Comparison of ENCODE assay signal across 8 mouse cellular contexts in genomic region chr16:93917712-93918678, GRCm38 (mm10). TPM values are rescaled to one million over a fixed set of nuclear protein-coding genes. Genes with fewer than 3 reads are reported as not detected.
DNase-seq lines count a peak whose midpoint lies in the region; ATAC-seq and TF ChIP-seq lines count a peak whose summit lies in the region.

No protein-coding gene starts in this region.

- WGBS in forebrain, embryonic 14.5 days, result 59% methylated on average over 14 of the region's 22 CpGs
- 30% methylated on average over 22 of the region's 22 CpGs for WGBS in lung, adult 2 months

- peak; percentile 88 for DNase-seq in forebrain, embryonic 14.5 days (ENCODE audit: low spot score)
- peak; percentile 80 to 88 for DNase-seq in heart, postnatal 14 days
- DNase-seq in layer of hippocampus, adult 11-12 months (ENCODE audit: low spot score), result peak; percentile 88
- DNase-seq in lung, adult 2 months, result peak; percentile 83
- peak; percentile 36 to 60 for DNase-seq in thymus, adult 18-20 months

- H3K9ac ChIP-seq in ES-Bruce4 (ENCODE audit: low read depth, poor library complexity, severe bottlenecking), result no peak overlapping the region
- H3K9ac ChIP-seq in forebrain, embryonic 14.5 days (ENCODE audit: low read length), result no peak overlapping the region

- 0 out of 2 replicates have a peak overlapping the region, but pooled peaks have one; percentile 2 for H3K27ac ChIP-seq in ES-Bruce4 (ENCODE audit: insufficient read depth, low read length)
- H3K27ac ChIP-seq in forebrain, embryonic 14.5 days (ENCODE audit: low read depth, low read length), result no peak overlapping the region

- H3K9me3 ChIP-seq in ES-Bruce4 (replicated peaks; ENCODE audit: control insufficient read depth, insufficient read depth, low read length, poor library complexity, severe bottlenecking), result no peaks in the 10 kb centered on the region
- H3K9me3 ChIP-seq in forebrain, embryonic 14.5 days (replicated peaks; ENCODE audit: control insufficient read depth, low read length), result no peaks in the 10 kb centered on the region

- no peak for TF ChIP-seq POLR2A in ES-Bruce4 (IDR thresholded peaks at IDR 0.05; ENCODE audit: insufficient read depth, low read length)
- no peak for TF ChIP-seq POLR2A in lung, adult 2 months (IDR thresholded peaks at IDR 0.05; ENCODE audit: borderline replicate concordance, extremely low read depth, low read depth, low read length)

- H3K27me3 ChIP-seq in ES-Bruce4 (ENCODE audit: control insufficient read depth, insufficient read depth, low read length, poor library complexity, severe bottlenecking), result no peaks in the 10 kb centered on the region
- no peaks in the 10 kb centered on the region for H3K27me3 ChIP-seq in forebrain, embryonic 14.5 days (replicated peaks; ENCODE audit: control insufficient read depth, insufficient read depth, low read length)

- TF ChIP-seq CTCF in ES-Bruce4 (IDR thresholded peaks at IDR 0.05; ENCODE audit: low read depth, low read length), result peak; percentile 72
- TF ChIP-seq CTCF in lung, adult 2 months (IDR thresholded peaks at IDR 0.05; ENCODE audit: insufficient read depth, low read length), result peak; percentile 75

- H3K4me2 ChIP-seq in forebrain, embryonic 14.5 days (ENCODE audit: low read length), result peak overlapping the region; percentile 33

- no peak overlapping the region for H3K4me3 ChIP-seq in ES-Bruce4 (ENCODE audit: low read depth, low read length)
- no peak overlapping the region for H3K4me3 ChIP-seq in forebrain, embryonic 14.5 days (ENCODE audit: low read depth, low read length)
- H3K4me3 ChIP-seq in lung, adult 2 months (replicated peaks; ENCODE audit: extremely low read depth, low read depth, low read length), result no peak overlapping the region

- H3K36me3 ChIP-seq in ES-Bruce4 (ENCODE audit: control insufficient read depth, insufficient read depth, low read length, poor library complexity, severe bottlenecking), result no peaks in the 10 kb centered on the region
- no peaks in the 10 kb centered on the region for H3K36me3 ChIP-seq in forebrain, embryonic 14.5 days (ENCODE audit: control insufficient read depth, insufficient read depth, low read length)

- no peaks in the 10 kb centered on the region for H3K4me1 ChIP-seq in ES-Bruce4 (ENCODE audit: control insufficient read depth, insufficient read depth, low read length)
- no peaks in the 10 kb centered on the region; the same call in 1 of the 2 replicates for H3K4me1 ChIP-seq in forebrain, embryonic 14.5 days (ENCODE audit: control insufficient read depth, insufficient read depth, low read length)
- H3K4me1 ChIP-seq in lung, adult 2 months (ENCODE audit: control insufficient read depth, insufficient read depth, low read length), result peaks cover 5% of the 10 kb centered on the region; the same call in 1 of the 2 replicates

- TF ChIP-seq EP300 in ES-Bruce4 (IDR thresholded peaks at IDR 0.05; ENCODE audit: insufficient read depth, low read depth, low read length), result no peak

- intact Hi-C loops in heart, postnatal 14 days (cut with DNase I), result no loop called here

- ATAC-seq in cerebellum, adult (ENCODE audit: insufficient number of reproducible peaks, low FRiP score, low TSS enrichment), result 0 out of 2 replicates have a peak, but pooled peaks have one; percentile 33
- peak; percentile 65; the same call in 1 of the 2 replicates for ATAC-seq in forebrain, embryonic 14.5 days
- ATAC-seq in neutrophil, adult 5-6 weeks (ENCODE audit: extremely low read depth, insufficient number of reproducible peaks, low FRiP score, poor library complexity, severe bottlenecking), result peak; percentile 71

RNA-seq across cellular contexts. Expression of gene Chaf1b, which starts 34.3 kb away (rescaled TPM):
- 63.0 and 63.8 TPM in 2 replicates for polyA plus RNA-seq in ES-Bruce4 (2011; ENCODE audit: insufficient read depth, insufficient read length, low read depth, missing spikeins)
- 44.0 and 56.4 TPM in 2 replicates for polyA plus RNA-seq in forebrain, embryonic 14.5 days (2014; fragmentation: Nextera tagmentation; extraction: Ambion mirVana)
- total RNA-seq in heart, postnatal 14 days (2021), result 1 to 10 TPM; 2.8 TPM
- polyA plus RNA-seq in lung, adult 2 months (2012; rRNA removed), result 1.8 and 3.2 TPM in 2 replicates
- 4.2 and 5.4 TPM in 2 replicates for total RNA-seq in neutrophil, adult 5-6 weeks (2017)

Comparison
In these comparisons a context has a peak if more than half of its experiments do, and no peak if none do; other contexts are left out.
1. RNA of gene Chaf1b, which starts 34.3 kb away (polyA plus RNA-seq): 63.0 to 63.8 TPM in ES-Bruce4 and 44.0 to 56.4 TPM in forebrain, embryonic 14.5 days; 1.8 to 3.2 TPM in lung, adult 2 months; every median in the first group is over 10 times any median in the second.
2. Peak in every context shown above with its lines, with median percentiles within 50 percentile points of each other: ATAC-seq and DNase-seq.